14 mouse cellular contexts compared by ENCODE assay signal in the genomic region with DNA sequence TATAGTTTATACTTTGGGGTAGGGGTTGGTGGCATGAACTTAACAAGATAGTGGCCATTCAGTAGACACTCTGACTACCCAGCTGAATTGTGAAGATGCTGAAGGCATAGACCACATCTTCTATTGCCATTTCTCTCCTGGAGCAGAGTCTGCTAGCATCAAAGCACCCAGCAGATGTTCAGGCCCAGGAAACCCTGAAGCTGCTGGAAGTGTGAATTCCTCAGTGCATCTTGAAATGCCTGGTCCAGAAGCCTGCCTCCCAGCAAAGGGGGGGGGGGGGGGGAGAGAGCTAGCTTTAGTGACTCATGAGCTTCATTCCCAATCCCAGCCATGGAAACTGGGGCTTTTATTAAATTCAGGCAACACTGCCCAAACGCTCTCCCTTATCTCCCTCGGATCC.
"Had no signal": no experiment of that assay in that cellular context is flagged by ENCODE, and none has a peak within 500 bp of the region (broad histone marks: within the 10 kb centered on the region; RNA-seq: fewer than 3 reads in every experiment).

No protein-coding gene starts in this region.

- H3K36me3 ChIP-seq: midbrain, embryonic 10.5 days; midbrain, embryonic 12.5 days; midbrain, embryonic 15.5 days; neural tube, embryonic 12.5 days; stomach, embryonic 15.5 days had no signal

- H3K27me3 ChIP-seq: midbrain, embryonic 15.5 days; neural tube, embryonic 12.5 days; stomach, embryonic 15.5 days had no signal

- H3K4me1 ChIP-seq: neural tube, embryonic 12.5 days; stomach, embryonic 15.5 days had no signal

- ATAC-seq: midbrain, embryonic 15.5 days had no signal

- H3K9me3 ChIP-seq: midbrain, embryonic 10.5 days; midbrain, embryonic 12.5 days; midbrain, embryonic 15.5 days; neural tube, embryonic 12.5 days; stomach, embryonic 15.5 days had no signal

- H3K27ac ChIP-seq: midbrain, embryonic 10.5 days; midbrain, embryonic 12.5 days; midbrain, embryonic 15.5 days; neural tube, embryonic 12.5 days; stomach, embryonic 15.5 days; stomach, postnatal 0 days had no signal

- H3K4me2 ChIP-seq: lung, embryonic 14.5 days; midbrain, embryonic 12.5 days; midbrain, embryonic 15.5 days; neural tube, embryonic 12.5 days; stomach, embryonic 15.5 days had no signal

- DNase-seq: lung, adult 18-20 months; lung, embryonic 14.5 days; lung, postnatal 10 days; lung, postnatal 4 days; right cerebral cortex, postnatal 25 days; thymus, adult 18-20 months; thymus, postnatal 14 days; thymus, postnatal 36 days had no signal

- H3K4me3 ChIP-seq: midbrain, embryonic 10.5 days; midbrain, embryonic 12.5 days; midbrain, embryonic 15.5 days; neural tube, embryonic 12.5 days; stomach, embryonic 15.5 days had no signal

- H3K9ac ChIP-seq: lung, embryonic 14.5 days; midbrain, embryonic 12.5 days; midbrain, embryonic 15.5 days; neural tube, embryonic 12.5 days; stomach, embryonic 15.5 days had no signal
